Mouse (Mus musculus): ENCODE results near the gene Slc11a1. TPM values are rescaled to one million over a fixed set of nuclear protein-coding genes. Genes with fewer than 3 reads are reported as not detected.
A peak's percentile ranks its signal among the peaks of the same experiment; 100 is the strongest.
"Not testable (repeated sequence)": the region's sequence is repeated elsewhere in the genome, so short reads cannot be mapped to it uniquely, and the experiment has no call there.

Gene Slc11a1
- 1.7 and 2.1 TPM in 2 replicates for polyA plus RNA-seq (2016; fragmentation: Nextera tagmentation; extraction: Ambion mirVana)

DNA sequence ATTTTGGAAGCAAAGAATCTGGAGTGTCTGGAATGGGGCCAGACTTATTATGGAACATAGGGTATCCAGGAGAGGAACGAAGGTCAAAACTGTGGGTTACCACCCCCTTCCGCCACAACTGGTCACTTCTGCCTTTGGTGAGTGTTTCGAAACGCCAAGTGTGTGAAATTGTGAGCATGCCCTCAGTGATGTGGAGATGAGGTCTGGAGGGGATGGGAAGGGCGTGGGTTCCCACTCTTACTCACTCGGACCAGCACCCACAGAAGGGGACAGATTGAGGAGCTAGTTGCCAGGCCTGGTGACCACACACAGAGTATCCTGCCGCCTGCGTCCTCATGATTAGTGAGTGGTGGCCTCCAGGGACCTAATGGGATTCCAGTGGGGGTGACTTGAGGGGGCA, at the start of gene Slc11a1:
Gene Slc11a1 (plus strand): TSS at position 216 of the 400 bp plus-strand sequence.
- DNase-seq (ENCODE audit: low spot score), result no peak

DNA sequence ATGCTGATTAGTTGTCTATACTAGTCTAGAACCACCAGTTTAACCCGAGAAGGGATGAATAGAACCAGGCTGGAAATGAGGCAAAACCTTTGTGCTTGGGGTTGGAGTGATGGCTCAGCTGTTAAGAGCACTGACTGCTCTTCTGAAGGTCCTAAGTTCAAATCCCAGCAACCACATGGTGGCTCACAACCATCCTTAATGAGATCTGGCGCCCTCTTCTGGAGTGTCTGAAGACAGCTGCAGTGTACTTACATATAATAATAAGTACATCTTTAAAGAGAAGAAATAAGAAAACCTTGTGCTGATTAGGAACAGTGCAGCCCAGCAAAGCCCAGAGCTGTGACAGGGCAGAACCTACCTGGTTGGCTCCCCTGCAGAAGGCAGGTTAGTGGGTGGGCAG, 48.1 kb upstream of the Slc11a1 start:
- H3K4me3 ChIP-seq; DNase-seq (ENCODE audit: low spot score); H3K27me3 ChIP-seq (replicated peaks; ENCODE audit: low read depth, poor library complexity, severe bottlenecking); H3K27ac ChIP-seq (replicated peaks); H3K36me3 ChIP-seq (replicated peaks); H3K9me3 ChIP-seq: not testable (repeated sequence)
- 67% methylated on average over 2 of the region's 2 CpGs for WGBS
- peaks cover 18% of the 10 kb centered on the region for H3K4me1 ChIP-seq

More for the DNA sequence above, at the start of gene Slc11a1:
- Histone ChIP-seq H3K27me3 (replicated peaks; ENCODE audit: low read depth, poor library complexity, severe bottlenecking) (no peaks in the 10 kb centered on the region; the same call in 1 of the 2 replicates), H3K9me3 (no peaks in the 10 kb centered on the region), H3K36me3 (replicated peaks) (no peaks in the 10 kb centered on the region), H3K27ac (replicated peaks) (no peak within 1 kb of the TSS), H3K4me1 (peaks cover 22% of the 10 kb centered on the region), H3K4me3 (no peak within 1 kb of the TSS)
- 79% methylated on average over 8 of the region's 8 CpGs for WGBS

DNA sequence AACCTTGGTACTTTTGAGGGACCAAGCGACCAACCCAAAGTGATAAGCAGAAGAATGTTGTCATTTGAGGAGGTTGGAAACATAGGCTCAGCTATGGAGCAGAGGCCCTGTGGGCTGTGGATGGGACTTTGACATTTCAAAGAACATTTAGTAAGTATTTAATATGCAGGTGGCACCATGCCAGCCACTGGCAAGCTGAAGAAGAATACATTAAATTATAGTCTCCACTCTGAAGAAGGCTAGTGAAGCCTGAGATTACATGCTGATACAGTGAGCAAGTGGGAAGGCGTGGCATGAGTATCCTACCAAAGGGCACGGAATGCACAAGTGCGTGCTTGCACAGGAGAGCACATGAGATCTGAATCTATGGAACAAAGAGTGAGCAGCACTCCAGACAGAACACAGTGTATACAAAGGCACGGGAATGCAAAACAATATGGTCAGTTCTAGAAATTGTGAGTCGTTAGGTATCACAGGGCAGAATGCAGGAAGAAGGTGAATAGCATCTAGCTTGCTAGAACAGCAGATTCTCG, 45.0 kb upstream of the Slc11a1 start:
- H3K4me1 ChIP-seq, result peaks cover 43% of the 10 kb centered on the region
- H3K9me3 ChIP-seq, result no peaks in the 10 kb centered on the region
- DNase-seq (ENCODE audit: low spot score), result no peak
- no peak overlapping the region for H3K27ac ChIP-seq (replicated peaks)
- no peaks in the 10 kb centered on the region for H3K27me3 ChIP-seq (replicated peaks; ENCODE audit: low read depth, poor library complexity, severe bottlenecking)
- WGBS, result 86% methylated on average over 7 of the region's 7 CpGs
- H3K4me3 ChIP-seq, result no peak overlapping the region
- no peaks in the 10 kb centered on the region; the same call in 1 of the 2 replicates for H3K36me3 ChIP-seq (replicated peaks)

DNA sequence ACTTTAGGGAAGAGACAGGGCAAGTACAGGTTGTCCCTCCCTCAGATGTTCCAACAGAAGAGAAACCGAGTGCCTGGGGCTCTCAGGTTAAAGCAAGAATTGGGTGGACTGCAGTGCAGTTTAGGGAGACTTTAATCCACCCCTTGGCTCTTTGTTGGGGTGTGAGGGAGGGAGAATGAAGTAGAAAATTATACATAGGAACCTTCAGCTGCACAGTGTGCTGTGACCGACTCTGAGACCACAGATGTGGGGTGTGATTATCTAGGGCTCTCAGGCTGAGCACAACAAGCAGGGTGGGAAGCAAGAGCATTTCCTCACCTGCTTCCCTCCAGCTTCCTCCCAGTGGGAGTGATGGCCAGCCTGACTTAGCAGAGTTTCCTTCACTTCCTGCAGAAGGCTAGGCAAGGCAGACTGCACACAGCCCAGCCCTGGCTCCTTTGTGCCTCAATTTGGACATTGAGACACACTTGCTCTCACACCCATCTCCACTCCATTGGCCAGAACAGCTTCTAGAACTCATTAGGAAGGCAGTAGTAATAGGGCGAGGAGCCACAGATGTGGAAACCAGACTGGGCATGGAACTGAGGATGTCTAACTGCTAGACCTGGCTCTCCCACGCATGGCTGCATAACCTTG, 43.8 kb upstream of the Slc11a1 start:
- Histone ChIP-seq H3K4me1 (peaks cover 49% of the 10 kb centered on the region), H3K27me3 (replicated peaks; ENCODE audit: low read depth, poor library complexity, severe bottlenecking) (no peaks in the 10 kb centered on the region), H3K9me3 (no peaks in the 10 kb centered on the region), H3K4me3 (no peak overlapping the region), H3K36me3 (replicated peaks) (peaks cover 2% of the 10 kb centered on the region), H3K27ac (replicated peaks) (peak overlapping the region; percentile 57)
- DNase-seq (ENCODE audit: low spot score), result no peak
- 84% methylated on average over 4 of the region's 4 CpGs for WGBS

DNA sequence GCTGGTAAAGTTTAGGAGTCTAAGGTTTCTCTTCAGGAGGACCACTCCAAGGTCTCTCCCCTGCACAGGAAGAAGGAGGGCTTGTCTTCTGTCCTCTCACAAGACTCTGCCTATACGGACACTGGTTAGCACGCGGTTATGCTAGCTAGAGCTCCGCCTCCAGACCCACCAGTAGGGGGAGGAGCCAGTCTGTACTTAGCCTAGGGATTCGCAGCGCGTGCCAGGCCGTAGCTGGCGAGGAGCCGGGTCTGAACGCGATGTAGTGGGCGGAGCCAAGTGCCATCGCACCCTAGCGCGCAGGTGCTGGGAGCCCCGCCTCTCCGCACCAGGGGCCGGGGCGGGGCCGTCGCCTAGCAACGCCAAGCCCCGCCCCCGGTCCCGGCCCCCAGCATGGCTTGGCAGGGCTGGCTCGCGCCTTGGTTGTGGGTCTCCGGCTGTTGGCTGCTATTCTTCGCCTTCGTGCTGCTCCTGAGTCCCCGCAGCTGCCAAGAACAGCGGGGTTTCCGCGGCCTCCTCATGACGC, 42.7 kb upstream of the Slc11a1 start:
- H3K4me3 ChIP-seq, result peak overlapping the region; percentile 66
- under 1% methylated on average over 36 of the region's 36 CpGs for WGBS

DNA sequence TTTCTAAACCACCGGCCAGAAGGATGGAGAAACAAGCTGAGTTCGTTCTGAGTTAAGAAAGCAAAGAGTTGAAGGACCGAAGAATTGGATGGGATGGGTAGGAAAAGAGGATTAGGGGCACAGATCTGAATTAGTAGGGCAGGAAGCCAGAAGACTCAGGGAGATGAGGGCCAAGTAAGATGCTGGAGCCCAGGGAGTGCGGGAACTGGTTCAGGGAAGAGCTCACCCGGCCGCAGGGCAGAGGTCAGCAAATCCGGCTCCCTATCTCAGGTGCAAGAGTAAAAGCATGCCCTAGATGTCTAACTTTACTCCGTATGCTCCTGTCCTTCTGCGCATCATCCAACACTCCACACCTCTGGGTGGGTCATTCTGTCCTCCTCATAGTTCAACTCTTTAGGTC, 42.1 kb upstream of the Slc11a1 start:
- H3K4me1 ChIP-seq, result peaks cover 56% of the 10 kb centered on the region
- H3K36me3 ChIP-seq (replicated peaks), result peaks cover 8% of the 10 kb centered on the region
- no peak for DNase-seq (ENCODE audit: low spot score)
- no peaks in the 10 kb centered on the region for H3K27me3 ChIP-seq (replicated peaks; ENCODE audit: low read depth, poor library complexity, severe bottlenecking)
- WGBS, result 3% methylated on average over 9 of the region's 9 CpGs
- no peaks in the 10 kb centered on the region for H3K9me3 ChIP-seq
- peak overlapping the region; percentile 66 for H3K4me3 ChIP-seq
- peak overlapping the region; percentile 86 for H3K27ac ChIP-seq (replicated peaks)

More for the DNA sequence above, 42.7 kb upstream of the Slc11a1 start:
- Histone ChIP-seq H3K27me3 (replicated peaks; ENCODE audit: low read depth, poor library complexity, severe bottlenecking) (no peaks in the 10 kb centered on the region), H3K36me3 (replicated peaks) (peaks cover 8% of the 10 kb centered on the region), H3K4me1 (peaks cover 53% of the 10 kb centered on the region), H3K9me3 (no peaks in the 10 kb centered on the region), H3K27ac (replicated peaks) (peak overlapping the region; percentile 86)
- DNase-seq (ENCODE audit: low spot score), result peak; percentile 97

DNA sequence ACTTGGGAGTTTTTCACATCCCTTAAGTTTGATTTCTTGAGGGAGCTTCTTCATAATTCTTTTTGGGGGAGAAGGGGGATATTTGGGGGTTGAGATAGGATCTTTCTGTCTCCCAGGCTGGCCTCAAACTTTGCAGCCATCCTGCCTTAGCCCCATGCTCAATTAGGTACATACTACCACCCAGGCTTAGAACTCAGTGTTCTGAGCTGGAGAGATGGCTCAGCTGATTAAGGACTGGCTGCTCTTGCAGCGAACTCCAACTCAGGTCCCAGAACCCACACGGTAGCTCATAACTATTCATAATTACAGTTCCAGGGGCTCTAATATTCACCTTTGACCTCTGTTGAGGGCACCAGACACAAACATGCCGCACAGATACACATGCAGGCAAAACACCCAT, 40.4 kb upstream of the Slc11a1 start:
- no peak for DNase-seq (ENCODE audit: low spot score)
- no peaks in the 10 kb centered on the region for H3K9me3 ChIP-seq
- no peak overlapping the region for H3K27ac ChIP-seq (replicated peaks)
- peaks cover 10% of the 10 kb centered on the region for H3K36me3 ChIP-seq (replicated peaks)
- no peak overlapping the region for H3K4me3 ChIP-seq
- H3K4me1 ChIP-seq, result peaks cover 61% of the 10 kb centered on the region
- WGBS, result 74% methylated on average over 3 of the region's 3 CpGs
- H3K27me3 ChIP-seq (replicated peaks; ENCODE audit: low read depth, poor library complexity, severe bottlenecking), result no peaks in the 10 kb centered on the region

DNA sequence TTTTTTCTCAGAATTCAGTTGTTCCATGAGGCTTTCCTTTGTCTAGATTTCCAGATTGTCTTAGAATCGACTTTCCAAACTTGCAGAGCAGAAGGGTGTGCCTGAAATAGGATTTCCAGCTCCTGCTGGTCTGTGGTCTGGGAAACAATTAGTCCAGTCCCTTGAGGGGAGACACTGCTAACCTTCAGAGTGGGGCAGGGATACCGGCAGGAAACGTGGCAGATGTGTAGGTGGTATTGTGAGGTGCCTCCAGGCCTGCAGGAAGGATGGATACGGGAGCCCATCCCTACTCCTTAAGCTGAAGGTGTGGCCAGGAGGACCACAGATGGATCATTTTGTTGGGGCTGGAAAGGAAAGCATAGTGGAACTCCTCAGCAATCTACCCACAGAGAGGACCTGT, 40.0 kb upstream of the Slc11a1 start:
- Histone ChIP-seq H3K9me3 (no peaks in the 10 kb centered on the region), H3K27ac (replicated peaks) (0 out of 2 replicates have a peak overlapping the region, but pooled peaks have one; percentile 20), H3K4me3 (no peak overlapping the region), H3K27me3 (replicated peaks; ENCODE audit: low read depth, poor library complexity, severe bottlenecking) (no peaks in the 10 kb centered on the region), H3K36me3 (replicated peaks) (peaks cover 14% of the 10 kb centered on the region), H3K4me1 (peaks cover 59% of the 10 kb centered on the region)
- DNase-seq (ENCODE audit: low spot score), result no peak
- WGBS, result 35% methylated on average over 4 of the region's 4 CpGs

DNA sequence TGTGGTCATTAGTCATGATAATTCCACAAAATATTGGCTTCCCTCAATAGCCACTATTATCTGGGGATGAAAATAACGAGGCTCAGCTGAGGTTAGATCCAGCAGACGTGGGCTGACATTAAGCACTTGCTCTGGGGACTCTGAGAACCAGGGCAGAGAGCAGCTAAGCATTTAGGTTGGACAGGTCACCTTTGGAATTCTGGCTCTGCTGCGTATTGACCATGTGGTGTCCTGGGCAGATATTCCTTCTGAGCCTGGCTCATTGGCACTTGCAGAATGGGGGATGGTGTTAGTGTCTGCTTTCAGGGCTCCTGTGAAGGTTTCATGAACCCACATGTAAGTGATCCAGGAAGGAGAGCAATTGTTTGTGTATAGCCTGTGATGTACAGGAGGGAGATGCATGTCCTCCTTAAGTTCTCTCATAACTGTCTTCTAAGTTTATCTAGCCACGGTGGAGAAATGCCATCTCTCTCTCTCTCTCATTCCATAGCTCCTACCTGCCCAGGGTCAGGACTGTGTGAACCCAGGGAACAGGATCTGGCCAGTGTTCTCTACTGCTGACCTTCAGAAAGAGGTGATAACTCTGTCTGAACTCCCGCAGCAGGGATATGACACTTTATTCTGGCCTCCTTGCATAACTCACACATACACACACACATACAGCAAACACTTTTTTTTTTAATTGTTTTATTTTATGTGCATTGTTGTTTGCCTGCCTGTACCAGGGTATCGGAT, 39.4 kb upstream of the Slc11a1 start:
- Histone ChIP-seq H3K9me3 (no peaks in the 10 kb centered on the region), H3K27me3 (replicated peaks; ENCODE audit: low read depth, poor library complexity, severe bottlenecking) (no peaks in the 10 kb centered on the region), H3K36me3 (replicated peaks) (peaks cover 20% of the 10 kb centered on the region), H3K4me1 (peaks cover 56% of the 10 kb centered on the region), H3K4me3 (no peak overlapping the region), H3K27ac (replicated peaks) (no peak overlapping the region)
- WGBS, result 80% methylated on average over 6 of the region's 6 CpGs
- no peak for DNase-seq (ENCODE audit: low spot score)

DNA sequence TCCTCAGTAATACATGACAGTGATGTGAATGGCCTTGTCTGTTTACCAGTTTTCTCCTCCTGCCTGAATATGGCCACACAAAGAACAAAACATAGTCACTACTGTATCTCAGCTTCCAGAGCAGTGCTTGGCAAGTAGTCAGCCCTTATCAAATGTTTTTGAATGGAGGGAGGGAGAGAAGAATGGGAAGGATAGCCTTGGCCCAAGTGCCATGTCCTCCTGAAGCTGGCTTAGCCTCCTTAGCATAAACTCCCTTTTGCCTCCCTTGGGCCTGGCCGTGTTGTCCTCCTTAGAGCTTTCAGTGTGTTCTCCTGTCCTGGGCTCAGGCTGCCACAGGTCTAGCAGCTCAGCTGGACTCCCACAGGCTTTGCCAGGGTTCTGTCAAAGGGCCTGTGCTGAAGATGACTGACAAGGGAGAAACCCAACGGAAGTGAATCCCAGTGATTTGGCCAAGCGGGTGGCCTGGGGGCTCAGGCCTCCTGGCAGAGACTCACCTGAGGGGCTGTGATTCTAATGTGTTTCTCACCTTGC, 37.7 kb upstream of the Slc11a1 start:
- no peaks in the 10 kb centered on the region for H3K9me3 ChIP-seq
- no peak overlapping the region for H3K27ac ChIP-seq (replicated peaks)
- no peaks in the 10 kb centered on the region for H3K27me3 ChIP-seq (replicated peaks; ENCODE audit: low read depth, poor library complexity, severe bottlenecking)
- H3K36me3 ChIP-seq (replicated peaks), result peaks cover 26% of the 10 kb centered on the region
- peaks cover 42% of the 10 kb centered on the region for H3K4me1 ChIP-seq
- H3K4me3 ChIP-seq, result no peak overlapping the region
- 85% methylated on average over 3 of the region's 3 CpGs for whole genome bisulfite sequencing
- no peak for DNase-seq (ENCODE audit: low spot score)

DNA sequence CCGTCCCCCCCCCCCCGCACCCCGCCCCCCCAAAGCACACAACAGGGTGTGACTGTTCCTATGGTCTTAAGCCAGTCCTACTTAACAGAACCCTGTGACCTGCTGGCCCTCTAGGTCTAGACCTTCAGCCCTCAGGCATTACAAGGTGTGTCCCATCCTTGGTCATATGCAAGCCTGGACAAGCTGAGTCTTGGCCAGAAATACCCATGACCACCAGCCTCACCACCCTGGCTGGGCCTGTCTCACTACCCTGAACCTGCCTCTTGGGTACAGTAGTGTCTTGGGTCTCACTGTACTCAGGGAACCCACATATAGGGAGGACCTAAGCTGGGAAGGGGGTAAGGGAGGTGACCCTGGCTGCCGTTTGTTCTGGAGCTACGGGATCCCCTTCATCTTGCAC, 37.0 kb upstream of the Slc11a1 start:
- no peak overlapping the region for H3K4me3 ChIP-seq
- peaks cover 43% of the 10 kb centered on the region for H3K4me1 ChIP-seq
- no peaks in the 10 kb centered on the region for H3K9me3 ChIP-seq
- no peaks in the 10 kb centered on the region for H3K27me3 ChIP-seq (replicated peaks; ENCODE audit: low read depth, poor library complexity, severe bottlenecking)
- H3K36me3 ChIP-seq (replicated peaks), result peaks cover 26% of the 10 kb centered on the region
- DNase-seq (ENCODE audit: low spot score), result no peak
- WGBS, result 82% methylated on average over 5 of the region's 5 CpGs
- 0 out of 2 replicates have a peak overlapping the region, but pooled peaks have one; percentile 4 for H3K27ac ChIP-seq (replicated peaks)

DNA sequence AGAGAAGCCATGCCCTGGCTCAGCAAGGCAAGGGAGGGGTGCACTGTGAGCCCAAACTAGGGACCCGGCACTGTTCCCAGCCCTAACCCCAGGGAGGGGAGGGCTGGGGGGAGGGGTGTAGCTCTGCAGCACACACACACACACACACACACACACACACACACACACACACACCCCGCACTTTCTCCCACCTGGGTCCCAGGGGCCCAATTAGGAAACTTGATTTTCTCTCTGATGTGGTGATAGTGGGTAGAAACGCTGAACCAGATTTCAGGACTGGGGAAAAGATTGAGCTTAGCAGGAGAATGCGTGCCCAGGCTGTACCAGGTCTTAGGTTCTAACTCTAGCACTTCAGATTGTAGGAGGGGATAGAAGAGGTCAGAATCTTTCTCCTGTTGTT, 36.4 kb upstream of the Slc11a1 start:
- Histone ChIP-seq H3K36me3 (replicated peaks) (peaks cover 26% of the 10 kb centered on the region), H3K27ac (replicated peaks) (0 out of 2 replicates have a peak overlapping the region, but pooled peaks have one; percentile 4), H3K4me1 (peaks cover 40% of the 10 kb centered on the region), H3K27me3 (replicated peaks; ENCODE audit: low read depth, poor library complexity, severe bottlenecking) (no peaks in the 10 kb centered on the region), H3K4me3 (no peak overlapping the region), H3K9me3 (no peaks in the 10 kb centered on the region)
- 77% methylated on average over 4 of the region's 4 CpGs for WGBS
- no peak for DNase-seq (ENCODE audit: low spot score)
